Mouse (Mus musculus): Measurements from ENCODE around the gene Hspb8. TPM values are rescaled to one million over a fixed set of nuclear protein-coding genes. Genes with fewer than 3 reads are reported as not detected.
"Not testable (repeated sequence)": the region's sequence is repeated elsewhere in the genome, so short reads cannot be mapped to it uniquely, and the experiment has no call there.

The Hspb8 gene
- total RNA-seq, 4 experiments from 2014 or later: 239 to 425 (median 325) TPM

DNA sequence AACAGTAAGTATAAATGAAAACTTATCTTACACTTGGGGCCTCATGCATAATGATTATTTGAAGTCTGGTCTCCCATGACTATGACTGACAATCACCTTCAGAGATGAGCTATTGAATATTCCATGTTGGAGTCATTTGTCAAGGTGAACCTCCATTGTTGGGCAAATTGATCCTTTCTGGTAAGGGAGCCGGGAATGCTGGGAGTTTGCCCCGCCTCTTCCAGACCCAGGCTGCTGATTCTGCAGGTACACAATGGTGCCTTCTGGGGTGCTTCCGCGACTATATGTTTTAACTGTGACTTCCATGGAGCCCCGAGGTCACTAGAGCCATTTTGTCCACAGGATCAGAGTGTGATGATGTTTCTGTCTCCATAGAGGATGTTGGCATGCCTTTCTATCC is 26.6 kb downstream of the Hspb8 start:
- no peak for DNase-seq (ENCODE audit: low spot score in 2 of 2)

DNA sequence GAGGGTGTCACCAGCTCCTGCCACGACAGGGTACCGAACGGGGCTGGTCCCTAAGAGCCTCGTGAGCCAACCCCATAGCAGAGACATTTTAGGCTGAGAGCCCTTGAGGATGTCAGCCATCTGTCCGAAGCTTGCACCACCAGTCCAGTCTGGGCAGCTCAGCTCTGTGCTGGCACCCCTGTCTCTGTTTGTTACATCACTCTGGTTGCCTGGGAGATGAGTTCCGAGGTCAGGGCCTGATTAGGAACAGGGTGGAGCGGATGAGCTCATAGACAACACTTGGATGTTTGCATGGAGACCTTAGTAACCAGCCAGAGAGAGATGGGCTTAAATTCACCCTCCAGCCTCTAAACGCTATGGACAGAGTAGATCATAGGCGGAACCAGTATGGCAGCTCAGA is 30.1 kb downstream of the Hspb8 start:
- peak; percentile 46 to 51 for DNase-seq (ENCODE audit: low spot score in 2 of 2)

GRCm38 (mm10) chr5:116389856-116390542 is 32.7 kb downstream of the Hspb8 start:
- no peak for DNase-seq (ENCODE audit: low spot score in 2 of 2)

GRCm38 (mm10) chr5:116389321-116389720 is 33.3 kb downstream of the Hspb8 start:
- DNase-seq (ENCODE audit: low spot score in 2 of 2): no peak

DNA sequence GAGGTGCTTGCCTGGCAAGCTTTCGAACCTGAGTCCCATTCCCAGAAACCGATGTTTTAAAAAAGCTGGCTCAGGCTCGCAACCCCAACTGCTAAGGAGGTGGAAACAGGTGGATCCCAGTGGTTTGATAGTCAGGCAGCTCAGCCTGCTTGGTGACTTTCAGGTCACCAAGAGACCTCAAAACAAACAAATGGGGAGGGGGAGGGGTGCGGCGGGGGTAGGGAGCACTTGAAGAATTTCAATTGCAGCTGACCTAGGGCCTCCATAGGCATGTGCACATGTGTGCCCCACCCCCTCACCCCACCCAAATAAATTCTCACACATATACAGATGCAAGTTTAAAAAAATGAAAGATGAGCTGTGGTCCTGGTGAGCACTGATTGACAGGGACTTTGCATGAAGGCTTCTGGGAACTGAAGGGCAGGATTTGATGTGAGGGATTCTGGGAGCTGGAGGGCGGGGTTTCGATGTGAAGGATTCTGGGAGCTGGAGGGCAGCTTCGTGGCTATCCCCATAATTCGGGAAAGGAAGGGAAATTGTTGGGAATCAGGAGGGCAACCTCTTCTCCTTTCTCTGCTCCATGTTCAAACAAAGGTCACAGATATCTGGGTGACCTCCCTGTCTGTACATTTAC is 35.2 kb downstream of the Hspb8 start:
- DNase-seq (ENCODE audit: low spot score in 2 of 2): no peak

DNA sequence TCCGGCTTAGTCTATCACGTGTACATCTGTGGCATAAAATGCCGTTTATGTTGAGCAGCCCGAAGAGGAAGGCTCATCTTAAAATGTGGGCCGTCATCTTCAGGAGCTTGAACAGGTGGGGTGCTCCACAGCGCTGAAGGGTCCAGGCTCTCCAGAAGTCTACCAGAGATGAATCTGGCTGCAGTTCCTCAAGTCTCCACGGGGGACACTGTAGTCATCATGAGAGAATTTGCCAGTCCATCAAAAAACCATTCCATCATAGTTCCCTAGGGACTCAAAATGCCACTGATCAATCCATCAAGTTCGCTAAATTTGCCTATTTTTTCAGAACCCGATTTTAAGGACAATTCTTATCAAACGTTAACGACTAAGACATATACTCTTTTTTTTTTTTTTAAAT is 36.6 kb downstream of the Hspb8 start:
- peak; percentile 26 to 41 for DNase-seq (ENCODE audit: low spot score in 2 of 2)

DNA sequence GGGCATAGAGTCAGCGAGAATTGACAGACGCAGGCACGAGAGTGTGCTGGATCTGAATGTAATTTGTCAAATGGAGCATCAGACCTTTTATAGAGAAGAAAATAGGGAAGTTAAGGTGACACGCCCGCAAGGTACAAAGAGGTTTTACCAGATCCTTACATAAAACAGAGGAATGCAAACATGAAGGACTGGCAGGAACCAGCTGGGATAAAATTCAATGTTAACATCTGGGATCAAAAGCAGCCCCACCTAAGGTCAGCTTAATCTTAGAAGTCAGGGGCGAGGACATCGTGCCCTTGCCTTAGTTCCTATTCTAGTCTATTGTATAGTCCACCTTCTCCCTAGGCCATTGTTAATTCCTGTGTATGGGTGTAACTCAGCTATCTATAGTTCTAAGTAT is 40.0 kb downstream of the Hspb8 start:
- DNase-seq (ENCODE audit: low spot score in 2 of 2): not testable (repeated sequence)

DNA sequence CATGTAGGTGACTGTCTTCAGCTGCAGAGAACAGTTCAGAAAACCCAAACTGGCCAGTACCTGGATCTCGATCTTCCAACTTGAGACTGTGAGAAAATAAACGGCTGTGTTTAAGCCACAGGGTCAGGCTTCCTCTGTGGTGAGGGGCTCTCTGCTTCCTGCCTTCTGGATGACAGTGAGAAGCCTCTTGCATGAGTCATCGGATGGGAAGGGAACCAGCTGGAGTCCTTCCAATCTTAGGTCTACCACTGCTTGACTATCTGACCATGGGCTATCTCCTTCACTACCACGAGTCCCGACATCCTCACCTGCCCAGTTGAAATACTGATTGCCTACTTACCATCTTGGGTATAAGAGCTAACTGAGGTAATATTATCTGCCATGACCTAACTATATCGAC is 40.9 kb downstream of the Hspb8 start:
- DNase-seq (ENCODE audit: low spot score in 2 of 2): no peak

- no peak for DNase-seq (ENCODE audit: low spot score in 2 of 2)
Observed at GRCm38 (mm10) chr5:116381217-116381616, 41.4 kb downstream of the Hspb8 start.

GRCm38 (mm10) chr5:116380384-116380783 is 42.3 kb downstream of the Hspb8 start:
- DNase-seq (ENCODE audit: low spot score in 2 of 2): no peak

GRCm38 (mm10) chr5:116378872-116379271 is 43.8 kb downstream of the Hspb8 start:
- DNase-seq (ENCODE audit: low spot score in 2 of 2): no peak

- no peak for DNase-seq (ENCODE audit: low spot score in 2 of 2)
Observed at GRCm38 (mm10) chr5:116367923-116368322, 54.7 kb downstream of the Hspb8 start.

- DNase-seq (ENCODE audit: low spot score in 2 of 2): no peak
Observed at GRCm38 (mm10) chr5:116366889-116367682, 55.6 kb downstream of the Hspb8 start.

GRCm38 (mm10) chr5:116361342-116361741 is 61.3 kb downstream of the Hspb8 start:
- no peak for DNase-seq (ENCODE audit: low spot score in 2 of 2)

DNA sequence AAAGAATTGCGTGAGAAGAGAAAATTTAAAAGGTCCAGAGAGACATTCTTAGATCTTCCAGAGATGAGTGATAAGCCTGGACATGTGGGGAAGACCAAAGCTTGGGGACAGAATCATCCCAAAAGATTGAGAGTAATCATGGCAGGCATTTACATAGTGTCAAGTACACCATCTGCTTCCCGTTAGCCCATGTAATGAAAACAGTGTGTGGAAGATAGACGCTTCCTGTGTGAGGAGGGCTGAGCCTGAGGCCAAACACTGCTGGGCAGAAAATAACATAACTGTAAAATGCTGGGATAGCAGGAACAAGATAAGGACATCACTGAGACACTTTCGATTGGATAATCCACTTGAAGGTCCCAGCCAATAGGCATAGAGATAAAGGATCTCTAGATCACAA is 61.9 kb downstream of the Hspb8 start:
- DNase-seq (ENCODE audit: low spot score in 2 of 2): no peak

Other genes with a start within 250 kb of the Hspb8 start
- gene Ccdc60, start 133.9 kb downstream of the Hspb8 start, total RNA-seq (2022): not detected
- gene Srrm4, start 169.0 kb upstream of the Hspb8 start, total RNA-seq (2022): under 1 TPM in 3 of 4 experiments, not detected in 1; 0.25 to 0.75 (median 0.46) TPM